Mouse (Mus musculus): ENCODE measurements around the gene Ttc39b.

Ttc39b gene

GRCm38 (mm10) chr4:83323910-83324684 lies at the start of gene Ttc39b:
Gene Ttc39b (minus strand): TSS chr4:83324255.
- no peak for DNase-seq (ENCODE audit: extremely low read depth, low read depth, low spot score)

DNA sequence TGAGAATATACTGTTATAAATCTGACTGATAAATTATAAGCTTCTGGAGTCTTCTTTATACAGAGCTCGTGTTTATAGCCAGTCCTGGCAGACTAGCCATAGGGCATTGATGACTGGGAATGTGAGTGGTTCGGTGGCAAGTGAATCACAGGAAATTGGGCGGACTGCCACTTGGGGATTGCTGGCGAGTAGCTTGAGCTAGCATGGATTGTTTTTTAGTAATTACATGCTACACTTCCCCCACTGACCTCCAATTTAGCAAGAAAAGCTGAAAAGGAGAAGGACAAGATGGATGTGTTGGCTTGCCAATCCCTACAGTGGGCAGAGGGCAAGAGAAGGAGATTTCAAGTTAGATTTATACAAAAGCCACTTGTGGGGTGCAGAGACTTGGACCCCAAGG lies 49.3 kb upstream of the Ttc39b start:
- no peak for DNase-seq (ENCODE audit: extremely low read depth, low read depth, low spot score)

- no peak for DNase-seq (ENCODE audit: extremely low read depth, low read depth, low spot score)
Measured at GRCm38 (mm10) chr4:83357738-83358137, 33.7 kb upstream of the Ttc39b start.

DNA sequence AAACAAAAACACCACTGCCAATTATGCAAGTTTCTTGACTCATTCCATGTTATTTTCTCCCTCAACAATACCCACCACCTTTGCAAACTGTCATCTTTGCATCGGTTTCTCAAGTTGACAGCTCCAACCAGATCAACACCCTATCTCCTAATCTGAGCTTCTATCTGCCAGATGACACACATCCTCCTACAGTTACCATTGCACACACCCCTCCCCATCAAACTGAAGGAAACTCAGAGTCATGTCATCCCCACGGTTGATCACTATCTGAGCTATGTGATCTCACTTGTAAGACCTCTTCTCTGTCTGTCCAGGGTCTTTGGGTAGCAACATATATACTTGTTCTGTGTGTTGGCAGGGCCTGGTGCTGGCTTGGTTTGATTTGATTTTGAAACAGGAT lies 30.7 kb upstream of the Ttc39b start:
- DNase-seq (ENCODE audit: extremely low read depth, low read depth, low spot score) = no peak

- no peak for DNase-seq (ENCODE audit: extremely low read depth, low read depth, low spot score)
Measured at GRCm38 (mm10) chr4:83353949-83354348, 29.9 kb upstream of the Ttc39b start.

GRCm38 (mm10) chr4:83353276-83353675 lies 29.2 kb upstream of the Ttc39b start:
- no peak for DNase-seq (ENCODE audit: extremely low read depth, low read depth, low spot score)

DNA sequence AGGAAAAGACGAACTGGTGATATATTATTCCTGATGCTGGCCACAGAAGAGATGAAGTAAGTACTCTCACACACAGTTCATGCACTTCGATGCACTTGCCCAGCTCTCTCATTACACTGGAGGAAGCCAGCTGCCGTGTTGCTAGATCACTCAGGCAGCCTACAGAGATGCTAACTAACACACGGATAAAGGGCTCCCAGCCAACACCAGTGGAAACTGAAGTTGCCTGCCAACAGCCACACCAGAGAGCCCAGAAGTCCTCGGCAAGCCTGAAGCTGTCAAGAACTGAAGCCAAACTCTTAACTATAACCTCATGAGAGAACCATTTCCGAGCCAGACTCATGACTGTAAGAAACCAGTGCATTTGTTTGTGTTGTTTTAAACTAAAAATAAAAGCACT lies 26.7 kb upstream of the Ttc39b start:
- DNase-seq (ENCODE audit: extremely low read depth, low read depth, low spot score) = no peak

DNA sequence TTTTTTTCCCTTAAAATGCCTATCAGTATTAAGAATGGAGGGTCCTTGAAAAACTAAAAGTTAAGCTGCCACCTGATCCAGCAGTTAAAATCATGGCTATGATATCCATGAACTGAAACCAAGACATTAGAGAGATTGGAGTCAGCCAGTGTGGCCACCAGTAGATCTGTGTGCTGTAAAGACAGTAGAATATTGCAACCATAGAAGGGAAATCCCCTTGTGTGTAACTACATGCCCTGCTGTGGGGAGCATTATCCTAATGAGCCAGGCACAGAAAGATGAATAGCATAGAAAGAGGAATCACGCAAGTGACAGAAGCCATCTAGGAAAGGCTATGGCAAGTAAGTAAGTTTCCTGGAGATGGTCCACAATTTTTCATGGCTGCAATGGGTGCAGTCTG lies 24.9 kb upstream of the Ttc39b start:
- DNase-seq (ENCODE audit: extremely low read depth, low read depth, low spot score) = no peak

DNA sequence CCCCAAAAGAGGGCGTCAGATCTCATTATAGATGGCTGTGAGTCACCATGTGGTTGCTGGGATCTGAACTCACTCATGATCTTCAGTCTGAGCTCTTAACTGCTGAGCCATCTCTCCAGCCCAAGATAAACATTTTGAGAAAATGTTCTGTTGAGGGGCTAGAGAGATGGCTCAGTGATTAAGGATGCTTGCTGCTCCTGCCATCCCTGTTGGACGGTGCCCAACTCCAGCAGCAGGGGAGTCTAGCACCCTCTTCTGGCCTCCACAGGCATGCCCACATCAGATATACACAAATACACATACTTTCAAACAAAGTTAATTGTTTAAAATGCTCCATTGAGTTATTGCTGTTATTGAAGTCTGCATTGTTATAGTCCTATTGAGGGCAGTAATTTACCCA lies 19.8 kb upstream of the Ttc39b start:
- DNase-seq (ENCODE audit: extremely low read depth, low read depth, low spot score) = no peak

DNA sequence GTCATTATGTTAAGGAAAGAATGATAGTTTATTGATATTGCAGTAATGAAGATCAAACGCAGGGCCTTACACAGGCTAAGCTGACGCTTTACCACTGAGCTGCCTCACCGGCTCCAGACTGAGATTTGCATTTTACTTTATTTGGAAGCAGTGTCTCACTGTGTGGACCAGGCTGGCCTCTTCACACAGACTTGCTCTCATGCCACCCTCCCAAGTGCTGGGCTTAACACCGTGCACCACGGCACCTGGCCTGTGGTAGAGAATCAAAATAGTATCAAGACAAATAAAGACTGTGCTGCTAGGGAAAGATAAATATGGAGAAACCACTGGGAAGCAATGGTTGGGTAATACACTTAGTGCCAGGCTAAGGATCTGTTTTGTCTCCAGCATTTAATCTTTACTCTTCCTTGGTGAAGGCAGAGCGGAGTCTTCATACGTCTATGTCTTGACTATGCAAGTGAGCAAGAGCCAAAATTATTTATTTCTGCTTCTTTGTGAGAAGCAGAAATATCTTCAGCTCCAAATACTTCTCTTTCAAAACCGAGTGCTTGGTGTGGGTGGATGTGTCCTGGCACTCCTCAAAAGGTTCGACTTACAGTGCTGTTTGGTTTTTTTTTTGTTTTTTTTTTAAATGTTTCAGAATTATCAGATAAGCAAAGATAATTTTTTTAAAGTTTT lies 19.2 kb upstream of the Ttc39b start:
- no peak for DNase-seq (ENCODE audit: extremely low read depth, low read depth, low spot score)

DNA sequence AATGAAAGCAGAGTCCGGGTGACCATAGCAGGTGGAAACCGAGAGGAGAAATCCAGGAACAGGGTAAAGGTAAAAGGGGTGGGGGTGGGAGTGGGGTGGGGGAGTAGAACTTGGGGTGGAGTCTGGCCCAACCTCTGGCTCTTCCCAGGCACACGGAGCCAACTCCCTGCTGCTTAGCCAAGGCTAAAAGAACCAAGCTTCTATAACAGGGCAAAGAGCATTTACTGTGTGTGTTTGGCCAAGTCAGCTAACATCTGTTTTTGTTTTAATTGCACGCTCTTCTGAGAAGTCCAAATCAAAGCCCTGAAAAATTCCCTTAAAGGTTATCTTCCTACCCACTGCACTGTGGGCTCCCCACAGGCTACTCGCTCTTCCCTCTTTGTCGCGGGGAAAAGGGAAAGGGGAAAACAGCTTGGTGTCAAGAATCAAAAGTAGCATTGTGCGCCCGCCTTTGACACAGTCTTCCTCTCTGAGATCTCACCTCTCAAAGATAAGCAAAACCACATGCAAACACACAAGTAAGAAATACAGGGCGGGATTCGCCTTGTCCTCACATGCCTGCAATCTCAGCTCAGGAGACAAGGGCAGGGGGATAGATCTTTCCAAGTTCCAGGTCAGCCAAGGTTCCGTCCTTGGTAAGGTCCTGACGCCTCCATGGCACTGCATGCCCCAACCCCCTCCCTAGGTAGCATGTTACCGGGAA lies 18.4 kb upstream of the Ttc39b start:
- no peak for DNase-seq (ENCODE audit: extremely low read depth, low read depth, low spot score)

DNA sequence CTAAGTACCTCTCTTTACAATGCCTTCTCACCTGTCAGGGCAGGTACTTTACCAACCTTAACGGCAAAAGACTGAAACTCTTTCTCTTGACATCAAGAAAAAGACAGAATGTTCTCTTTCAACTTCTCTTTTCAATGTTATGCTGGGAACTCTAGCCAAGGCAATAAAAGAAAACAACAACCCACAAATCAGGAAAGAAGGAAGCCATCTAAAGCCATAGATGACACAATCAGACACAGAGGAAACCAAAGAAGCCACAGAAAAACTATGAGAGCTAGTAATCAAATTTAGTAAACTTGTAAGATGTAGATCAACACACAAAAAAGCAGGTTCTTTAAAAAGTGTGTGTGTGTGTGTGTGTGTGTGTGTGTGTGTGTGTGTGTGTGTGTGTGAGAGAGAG lies 15.3 kb upstream of the Ttc39b start:
- no peak for DNase-seq (ENCODE audit: extremely low read depth, low read depth, low spot score)

DNA sequence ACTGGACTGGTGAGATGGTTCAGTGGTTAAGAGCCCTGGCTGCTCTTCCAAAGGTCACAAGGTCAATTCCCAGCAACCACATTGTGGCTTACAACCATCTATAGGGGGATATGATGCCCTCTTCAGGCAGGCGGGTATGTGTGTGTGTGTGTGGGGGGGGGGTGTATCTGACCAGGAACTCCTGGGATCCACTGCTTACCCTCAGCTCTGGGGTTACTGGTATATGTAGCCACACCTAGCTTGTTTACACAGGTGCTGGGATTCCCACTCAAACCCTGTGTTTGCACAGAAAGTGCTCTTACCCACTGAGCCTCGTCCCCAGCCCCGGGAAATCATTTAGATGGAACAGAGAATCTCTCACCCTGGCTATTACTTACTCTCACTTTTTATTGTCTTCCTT lies 13.7 kb upstream of the Ttc39b start:
- no peak for DNase-seq (ENCODE audit: extremely low read depth, low read depth, low spot score)

DNA sequence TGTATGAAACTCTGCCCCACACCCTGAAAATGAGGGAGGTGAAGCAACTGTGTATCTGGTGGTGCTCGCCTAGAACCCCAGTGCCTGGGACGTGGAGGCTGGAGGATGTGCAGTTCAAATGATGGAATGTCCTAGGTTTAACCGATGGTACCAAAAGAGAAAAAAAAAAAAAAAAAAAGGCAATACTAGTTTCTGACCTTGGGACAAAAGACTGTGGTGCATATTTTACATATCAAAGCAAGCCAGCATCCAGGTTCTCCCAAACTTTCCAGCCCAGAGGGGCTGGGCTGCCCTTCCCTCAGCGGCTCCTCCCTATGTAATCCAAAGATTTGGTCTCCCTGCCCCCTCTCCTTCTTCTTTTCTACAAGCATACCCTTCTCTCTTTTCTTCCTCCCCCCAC lies 6.3 kb upstream of the Ttc39b start:
- DNase-seq (ENCODE audit: extremely low read depth, low read depth, low spot score) = no peak

DNA sequence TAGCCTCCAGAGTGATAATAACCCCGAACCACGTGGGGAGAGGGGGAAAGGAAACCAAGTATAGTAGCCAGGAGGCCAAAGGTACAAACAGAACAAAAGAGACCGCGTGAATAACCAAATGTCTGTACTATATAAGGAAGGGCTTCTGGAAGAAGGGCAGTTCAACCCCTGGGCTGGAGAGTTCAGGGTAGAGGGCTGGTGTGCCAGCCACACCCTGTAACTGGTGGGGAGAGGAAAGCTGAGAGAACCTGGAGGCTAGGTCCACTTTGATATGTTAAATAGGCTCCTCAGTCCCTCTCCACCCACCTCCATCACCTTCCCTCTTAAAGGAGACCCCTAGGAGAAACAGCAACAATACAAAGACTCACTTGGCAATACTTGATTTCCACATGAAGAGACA lies 5.6 kb upstream of the Ttc39b start:
- no peak for DNase-seq (ENCODE audit: extremely low read depth, low read depth, low spot score)

DNA sequence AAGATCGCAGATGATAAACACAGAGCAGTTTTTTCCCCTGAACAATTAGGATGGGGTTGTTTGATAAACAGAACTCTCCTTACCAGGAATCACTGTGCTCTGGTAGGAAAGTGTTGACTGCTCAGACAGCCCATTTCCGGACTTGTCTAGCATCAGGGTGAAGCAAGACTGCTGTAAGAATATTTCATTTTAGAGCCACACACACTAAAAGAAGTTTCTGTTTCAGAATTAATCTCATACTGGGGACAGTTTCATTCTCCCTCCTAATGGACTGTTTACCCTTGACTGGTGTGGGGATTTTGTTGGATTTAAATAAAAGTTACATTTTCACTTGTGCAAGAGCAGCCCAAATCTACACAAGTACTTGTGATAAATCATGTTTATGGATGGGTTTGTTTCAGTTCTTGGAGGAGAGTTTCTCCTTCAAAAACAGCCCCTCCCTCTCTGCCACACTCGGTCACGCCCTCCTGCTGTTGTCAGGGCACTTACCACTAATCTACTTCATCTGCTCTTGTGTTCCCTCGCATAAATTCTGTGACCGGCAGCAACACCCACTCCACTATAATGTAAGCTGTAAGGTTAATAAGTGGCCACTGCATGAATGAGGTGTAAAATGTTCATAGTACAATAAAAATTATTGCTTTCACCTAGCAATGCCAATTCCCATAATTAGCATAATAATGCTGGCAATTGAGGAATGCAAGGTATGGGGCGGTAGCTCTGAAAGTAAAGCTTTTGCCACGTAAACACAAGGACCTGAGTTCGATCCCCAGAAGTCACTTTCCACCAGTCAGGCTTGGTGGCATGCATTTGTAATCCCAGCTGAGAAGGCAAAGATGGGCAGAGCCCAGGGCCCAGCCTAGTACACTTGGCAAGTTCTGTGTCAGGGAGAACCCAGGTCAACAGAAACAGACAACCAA lies 4.2 kb upstream of the Ttc39b start:
- no peak for DNase-seq (ENCODE audit: extremely low read depth, low read depth, low spot score)

DNA sequence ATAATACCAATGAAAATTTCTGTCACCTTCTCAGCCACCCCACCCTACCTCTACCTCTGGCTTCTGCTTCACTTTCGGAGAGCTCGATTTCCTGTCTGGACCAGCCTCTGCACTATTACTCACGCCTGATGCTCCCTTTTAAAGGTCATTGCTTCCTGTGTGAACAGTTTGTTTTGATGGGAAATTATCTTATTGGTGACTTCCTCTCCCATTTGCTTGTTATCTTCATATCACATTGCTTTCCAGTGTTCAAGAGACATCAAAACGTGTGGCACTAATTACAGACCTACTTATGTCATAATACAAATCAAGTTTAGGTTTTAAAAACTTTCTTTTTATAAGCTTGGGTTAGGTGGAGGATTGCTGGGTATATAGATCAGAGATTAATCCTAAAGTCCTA lies 3.5 kb upstream of the Ttc39b start:
- DNase-seq (ENCODE audit: extremely low read depth, low read depth, low spot score) = no peak

DNA sequence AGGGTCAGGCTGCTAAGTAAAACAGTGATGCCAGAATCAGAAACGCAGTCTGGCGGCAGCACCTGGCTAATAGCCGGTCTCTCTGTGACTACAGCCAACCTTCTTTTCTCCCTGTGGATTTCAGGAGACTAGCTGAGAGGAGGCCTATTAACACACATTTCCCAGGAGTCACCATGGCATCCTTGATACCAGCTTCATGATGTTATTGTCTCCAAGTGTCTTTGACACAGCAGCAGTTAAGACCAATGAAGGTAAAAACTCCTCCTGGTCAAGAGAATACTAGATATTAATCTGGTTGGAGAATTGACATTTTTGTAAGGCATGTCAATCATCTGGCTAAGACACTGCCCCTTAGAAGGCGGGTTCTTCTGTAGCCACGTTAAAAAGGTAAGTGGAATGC lies 1.3 kb upstream of the Ttc39b start:
- no peak for DNase-seq (ENCODE audit: extremely low read depth, low read depth, low spot score)

DNA sequence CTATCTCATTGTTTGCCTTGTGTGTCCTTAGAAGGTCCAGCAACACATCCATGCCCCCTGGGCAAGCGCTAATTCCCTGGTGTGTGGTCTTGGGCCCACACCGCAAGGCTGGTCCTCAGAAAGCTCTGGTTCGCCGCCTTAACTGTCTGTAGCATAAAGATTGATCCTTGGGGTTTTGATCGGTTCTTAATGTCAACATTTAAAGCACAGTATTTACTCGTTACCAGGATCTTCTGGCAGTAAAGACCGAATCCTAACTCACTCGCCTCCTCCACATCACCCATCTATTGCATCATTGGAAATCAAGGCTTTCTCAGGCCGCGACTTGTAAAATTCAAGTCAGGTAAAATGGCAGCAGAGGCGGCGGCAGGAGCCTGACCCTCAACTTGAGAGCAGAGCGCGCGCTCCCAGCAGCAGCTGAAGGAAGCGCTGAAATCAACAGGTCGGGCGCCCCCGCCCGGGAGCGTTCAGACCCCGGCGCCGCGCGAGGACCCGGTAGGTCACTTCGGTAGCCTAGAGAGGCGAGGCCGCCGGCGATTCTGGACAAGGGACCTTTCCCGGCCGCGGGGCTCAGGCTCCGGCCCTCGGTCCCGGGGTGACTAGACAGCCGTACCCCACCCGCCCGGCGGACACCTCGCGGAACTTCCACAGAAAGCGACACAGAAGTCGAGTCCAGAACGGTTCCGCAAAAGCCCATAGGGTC lies 703 bp downstream of the Ttc39b start:
- DNase-seq (ENCODE audit: extremely low read depth, low read depth, low spot score) = no peak

GRCm38 (mm10) chr4:83319736-83320135 lies 4.3 kb downstream of the Ttc39b start:
- no peak for DNase-seq (ENCODE audit: extremely low read depth, low read depth, low spot score)

Data from fat pad, adult 2 months (tissue).